Mouse (Mus musculus) MEL (cell line): ENCODE measurements at regions not wholly inside any gene's neighbourhood (a gene's known extent, or its start where the extent isn't known, plus 50 kb on each side); places are given as distances from the start of the nearest gene placed in this dataset.

Experiments used
- CTCF ChIP-seq, 3 experiments: IDR thresholded peaks in 2 of 3; conservative IDR thresholded peaks in 1 of 3; 2 replicates each; pipeline ENCODE4 v1.5.1; 2011 to 2012; ENCODE audit warnings: low read length in 3 of 3, low read depth in 2 of 3, mild to moderate bottlenecking in 2 of 3, improper control_type of control experiment in 1 of 3, inconsistent platforms in 1 of 3, mixed read lengths in 1 of 3, moderate library complexity in 1 of 3; ENCODE audit not compliant: control insufficient read depth in 1 of 3, insufficient read depth in 1 of 3, poor library complexity in 1 of 3, severe bottlenecking in 1 of 3
- NRF1 ChIP-seq: IDR thresholded peaks from 2 replicates; pipeline ENCODE4 v1.6.1; 2014; ENCODE audit warnings: low read depth, mild to moderate bottlenecking, inconsistent platforms, low read length, improper control_type of control experiment, moderate library complexity; ENCODE audit not compliant: poor library complexity, insufficient read depth, severe bottlenecking
- ZC3H11A ChIP-seq: IDR thresholded peaks from 2 replicates; pipeline ENCODE4 v1.6.1; 2012; ENCODE audit warnings: low read depth, mild to moderate bottlenecking, inconsistent platforms, low read length, improper control_type of control experiment

DNA sequence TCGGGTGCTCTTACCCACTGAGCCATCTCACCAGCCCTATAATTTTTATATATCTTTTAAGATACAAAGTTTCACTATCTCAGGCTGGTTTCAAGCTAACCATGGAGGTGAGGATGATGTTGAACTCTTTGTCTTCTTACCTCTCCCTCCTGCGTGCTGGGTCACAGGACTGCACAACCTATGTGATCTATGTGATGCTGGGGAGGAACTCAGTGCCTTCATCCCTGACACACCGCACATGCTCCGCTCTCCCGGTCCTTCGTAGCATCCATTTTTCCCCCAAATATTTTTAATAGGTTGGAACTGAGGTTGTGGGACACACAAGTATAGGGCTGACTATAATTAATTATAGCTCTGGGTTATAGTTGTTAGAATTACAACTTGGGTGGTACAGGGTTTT, 75.9 kb upstream of the Caprin1 start:
- TF ChIP-seq CTCF (IDR thresholded peaks at IDR 0.05 in 2 of 3, conservative IDR thresholded peaks at IDR 0.05 in 1 of 3; ENCODE audit: control insufficient read depth in 1 of 3, insufficient read depth in 1 of 3, low read depth in 2 of 3, low read length in 3 of 3, poor library complexity in 1 of 3, severe bottlenecking in 1 of 3) (no peak), ZC3H11A (no peak), NRF1 (no peak)
